Mouse (Mus musculus) MEL (cell line): ENCODE measurements around the gene Cyp27b1.
"Not testable (repeated sequence)": the region's sequence is repeated elsewhere in the genome, so short reads cannot be mapped to it uniquely, and the experiment has no call there.

Experiments
- BHLHE40 ChIP-seq: IDR thresholded peaks from 2 replicates; pipeline ENCODE4 v1.6.1; 2012; ENCODE audit warnings: low read depth, mild to moderate bottlenecking, inconsistent platforms, low read length, improper control_type of control experiment, borderline replicate concordance
- CTCF ChIP-seq, 3 experiments: IDR thresholded peaks in 2 of 3; conservative IDR thresholded peaks in 1 of 3; 2 replicates each; pipeline ENCODE4 v1.5.1; 2011 to 2012; ENCODE audit warnings: low read length in 3 of 3, low read depth in 2 of 3, mild to moderate bottlenecking in 2 of 3, improper control_type of control experiment in 1 of 3, inconsistent platforms in 1 of 3, mixed read lengths in 1 of 3, moderate library complexity in 1 of 3; ENCODE audit not compliant: control insufficient read depth in 1 of 3, insufficient read depth in 1 of 3, poor library complexity in 1 of 3, severe bottlenecking in 1 of 3
- ELF1 ChIP-seq: IDR thresholded peaks from 2 replicates; pipeline ENCODE4 v1.6.1; 2014; ENCODE audit warnings: low read depth, mild to moderate bottlenecking, inconsistent platforms, low read length, improper control_type of control experiment, moderate library complexity
- EP300 ChIP-seq, 2 experiments: IDR thresholded peaks; 2 replicates each; pipeline ENCODE4 v1.6.1; 2011; ENCODE audit warnings: improper control_type of control experiment in 2 of 2, low read length in 2 of 2, low read depth in 1 of 2, mild to moderate bottlenecking in 1 of 2
- MAX ChIP-seq: IDR thresholded peaks from 2 replicates; pipeline ENCODE4 v1.6.1; 2011; ENCODE audit warnings: low read length, improper control_type of control experiment
- MAZ ChIP-seq: IDR thresholded peaks from 2 replicates; pipeline ENCODE4 v1.6.1; 2012; ENCODE audit warnings: low read depth, mild to moderate bottlenecking, inconsistent platforms, low read length, improper control_type of control experiment
- MEF2A ChIP-seq: IDR thresholded peaks from 2 replicates; pipeline ENCODE4 v1.6.1; 2014; ENCODE audit warnings: low read depth, mild to moderate bottlenecking, inconsistent platforms, low read length, improper control_type of control experiment; ENCODE audit not compliant: poor library complexity, insufficient replicate concordance, severe bottlenecking; ENCODE audit errors: extremely low read depth
- MXI1 ChIP-seq: IDR thresholded peaks from 2 replicates; pipeline ENCODE4 v1.6.1; 2011; ENCODE audit warnings: mild to moderate bottlenecking, low read depth, low read length, improper control_type of control experiment
- NRF1 ChIP-seq: IDR thresholded peaks from 2 replicates; pipeline ENCODE4 v1.6.1; 2014; ENCODE audit warnings: low read depth, mild to moderate bottlenecking, inconsistent platforms, low read length, improper control_type of control experiment, moderate library complexity; ENCODE audit not compliant: poor library complexity, insufficient read depth, severe bottlenecking
- TCF12 ChIP-seq: IDR thresholded peaks from 2 replicates; pipeline ENCODE4 v1.6.1; 2014; ENCODE audit warnings: low read depth, mild to moderate bottlenecking, inconsistent platforms, low read length, improper control_type of control experiment, moderate library complexity
- USF1 ChIP-seq: IDR thresholded peaks from 2 replicates; pipeline ENCODE4 v1.6.1; 2014; ENCODE audit warnings: low read depth, mild to moderate bottlenecking, inconsistent platforms, low read length, improper control_type of control experiment, moderate library complexity
- ZMIZ1 ChIP-seq: IDR thresholded peaks from 2 replicates; pipeline ENCODE4 v1.6.1; 2012; ENCODE audit warnings: low read depth, mild to moderate bottlenecking, inconsistent platforms, low read length, improper control_type of control experiment, moderate library complexity

GRCm38 (mm10) chr10:127062101-127062500 lies 14.1 kb downstream of the Cyp27b1 start:
- TF ChIP-seq BHLHE40; MXI1; CTCF (IDR thresholded peaks at IDR 0.05 in 2 of 3, conservative IDR thresholded peaks at IDR 0.05 in 1 of 3; ENCODE audit: control insufficient read depth in 1 of 3, insufficient read depth in 1 of 3, low read depth in 2 of 3, low read length in 3 of 3, poor library complexity in 1 of 3, severe bottlenecking in 1 of 3); NRF1; MEF2A; USF1; MAZ; TCF12; ZMIZ1; MAX; ELF1; EP300 (IDR thresholded peaks at IDR 0.05; ENCODE audit: low read depth in 1 of 2, low read length in 2 of 2): not testable (repeated sequence)
